Mouse (Mus musculus) lung, embryonic 14.5 days (tissue): ENCODE results near the gene Scimp. TPM values are rescaled to one million over a fixed set of nuclear protein-coding genes. Genes with fewer than 3 reads are reported as not detected.

Experiments used
- ATAC-seq: fragments of 200-750 bp; cut with Nextera tagmentation; 2 replicates; pipeline ENCODE4 v1.8.0; 2017; ENCODE audit warnings: mild to moderate bottlenecking, moderate TSS enrichment, moderate library complexity; ENCODE audit not compliant: insufficient read depth
- DNase-seq: peaks from one replicate; pipeline ENCODE4 v3.0.0-alpha.2; 2015
- H3K27ac ChIP-seq: fragments of 300-500 bp; sonication (generic); 2 replicates; pipeline ENCODE4 v1.5.1; 2014; ENCODE audit warnings: low read depth, mild to moderate bottlenecking, moderate library complexity
- H3K27me3 ChIP-seq: fragments of 300-500 bp; sonication (generic); 2 replicates; pipeline ENCODE4 v1.6.1; 2014; ENCODE audit warnings: low read length, control low read depth; ENCODE audit not compliant: insufficient read depth
- H3K36me3 ChIP-seq: fragments of 300-500 bp; sonication (generic); 2 replicates; pipeline ENCODE4 v1.6.1; 2014; ENCODE audit warnings: control low read depth; ENCODE audit not compliant: insufficient read depth
- H3K4me1 ChIP-seq: fragments of 300-500 bp; sonication (generic); 2 replicates; pipeline ENCODE4 v1.6.1; 2014; ENCODE audit warnings: antibody characterized with exemption, control low read depth; ENCODE audit not compliant: insufficient read depth
- H3K4me2 ChIP-seq: fragments of 300-500 bp; sonication (generic); 2 replicates; pipeline ENCODE4 v1.6.1; 2014; ENCODE audit warnings: mild to moderate bottlenecking
- H3K4me3 ChIP-seq: fragments of 300-500 bp; sonication (generic); 2 replicates; pipeline ENCODE4 v1.5.1; 2014; ENCODE audit warnings: low read depth, low read length
- H3K9ac ChIP-seq: fragments of 300-500 bp; sonication (generic); 2 replicates; pipeline ENCODE4 v1.6.1; 2014
- H3K9me3 ChIP-seq: fragments of 300-500 bp; sonication (generic); 2 replicates; pipeline ENCODE4 v1.6.1; 2016; ENCODE audit warnings: low read depth, low read length, control low read depth
- CTCF ChIP-seq: IDR thresholded peaks from 2 replicates; pipeline ENCODE4 v1.5.1; 2016; ENCODE audit warnings: antibody characterized with exemption, low read depth
- WGBS: fragments of 180-500 bp; shearing (Covaris S2); extraction: QIAGEN DNeasy Blood & Tissue Kit; methylation state at CpG from one replicate; pipeline ENCODE4 v1.1.7; 2014; 5-methylcytosine and 5-hydroxymethylcytosine counted together
- polyA plus RNA-seq: library from polyadenylated mRNA; unstranded; fragments of >200 nt; fragmentation: Nextera tagmentation; extraction: Ambion mirVana; gene quantifications from 2 replicates; pipeline ENCODE4 v1.2.1, GENCODE M21; 2014

The Scimp gene
- polyA plus RNA-seq, 1 experiment from 2014 or later = not detected

DNA sequence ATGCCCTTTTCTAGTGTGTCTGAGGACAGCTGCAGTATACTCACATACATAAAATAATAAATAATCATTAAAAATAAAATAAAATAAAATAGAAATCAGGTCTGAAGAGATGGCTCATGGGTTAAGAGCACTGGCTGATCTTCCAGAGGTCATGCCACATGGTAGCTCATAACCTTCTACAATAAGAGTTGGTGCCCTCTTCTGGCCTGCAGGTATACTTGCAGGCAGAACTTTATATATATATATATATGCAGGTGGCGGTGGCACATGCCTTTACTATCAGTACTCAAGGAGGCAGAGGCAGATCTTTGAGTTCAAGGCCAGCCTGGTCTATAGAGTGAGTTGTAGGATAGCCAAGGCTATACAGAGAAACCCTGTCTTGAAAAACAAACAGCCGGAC, 13.8 kb upstream of the Scimp start:
- Histone ChIP-seq H3K27ac (no peak overlapping the region), H3K9ac (no peak overlapping the region), H3K4me2 (no peak overlapping the region), H3K36me3 (no peaks in the 10 kb centered on the region), H3K9me3 (no peaks in the 10 kb centered on the region), H3K27me3 (no peaks in the 10 kb centered on the region), H3K4me3 (no peak overlapping the region), H3K4me1 (no peaks in the 10 kb centered on the region)
- no peak for DNase-seq
- TF ChIP-seq CTCF = 0 out of 2 replicates have a peak, but pooled peaks have one; percentile 4
- 85% methylated on average over 2 of the region's 2 CpGs for WGBS
- no peak for ATAC-seq

DNA sequence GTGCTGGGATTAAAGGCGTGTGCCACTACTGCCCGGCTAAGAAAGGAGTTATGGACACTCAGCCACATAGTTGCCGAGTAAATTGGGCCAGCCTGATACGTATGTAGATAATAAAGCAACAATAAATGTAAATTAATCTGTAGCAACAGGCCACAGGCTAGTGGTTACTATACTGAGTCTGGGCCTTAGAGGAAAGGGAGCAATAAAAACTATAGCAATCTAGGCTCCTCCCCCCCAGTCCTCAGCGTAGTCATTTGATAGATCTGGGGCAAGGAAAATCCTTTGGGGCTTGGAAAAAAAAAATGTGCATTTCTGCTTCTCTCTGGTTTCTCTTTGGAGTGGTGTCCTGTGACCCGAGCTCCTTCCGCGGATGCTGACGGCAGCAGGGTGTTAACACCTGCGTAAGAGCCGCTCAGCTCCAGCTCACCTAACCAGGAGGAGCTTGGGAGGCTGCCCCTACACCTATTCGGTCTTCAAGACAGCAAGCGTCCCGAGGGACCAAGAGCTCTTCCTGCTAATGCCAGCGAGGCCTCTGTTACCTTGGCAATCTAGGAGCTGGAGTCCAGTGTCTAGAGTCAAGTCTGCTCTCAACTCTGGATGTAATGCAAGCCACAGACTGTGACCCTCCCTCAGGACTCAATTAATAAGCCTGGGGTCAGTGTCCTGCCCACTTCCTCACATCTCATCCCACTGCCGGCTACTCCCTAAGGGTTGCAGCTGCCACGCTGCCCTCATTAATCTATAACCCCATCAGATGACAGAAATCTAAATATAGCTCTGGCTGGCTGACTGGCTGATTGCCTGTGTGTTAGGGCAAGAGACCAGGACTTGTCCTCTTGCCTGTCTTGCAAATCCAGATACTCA, 9.6 kb upstream of the Scimp start:
- H3K4me2 ChIP-seq = no peak overlapping the region
- H3K27me3 ChIP-seq = no peaks in the 10 kb centered on the region
- ATAC-seq (no peak), DNase-seq (no peak)
- H3K9me3 ChIP-seq = no peaks in the 10 kb centered on the region
- no peak overlapping the region for H3K9ac ChIP-seq
- H3K36me3 ChIP-seq = no peaks in the 10 kb centered on the region
- no peak for TF ChIP-seq CTCF
- H3K27ac ChIP-seq = no peak overlapping the region
- WGBS = 32% methylated on average over 17 of the region's 17 CpGs
- H3K4me3 ChIP-seq = no peak overlapping the region
- no peaks in the 10 kb centered on the region for H3K4me1 ChIP-seq

DNA sequence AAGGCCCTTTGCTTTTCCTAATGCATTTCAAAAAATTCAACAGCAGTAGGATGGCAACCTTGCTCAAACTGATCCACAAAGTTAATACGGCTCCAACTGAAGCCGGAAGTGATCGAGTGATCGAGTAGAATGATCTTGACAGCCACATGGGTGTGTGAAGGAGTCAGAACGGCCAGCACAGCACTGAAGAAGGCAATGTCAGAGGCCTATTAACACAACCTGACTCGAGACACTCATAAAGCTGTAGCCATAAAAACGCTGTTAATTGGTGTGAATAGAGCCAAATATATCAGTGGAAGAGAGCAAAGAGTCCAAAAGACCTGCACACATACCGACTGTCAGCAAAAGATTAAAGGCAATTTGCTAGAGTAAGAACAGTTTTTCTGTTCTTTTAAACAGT, 7.7 kb upstream of the Scimp start:
- TF ChIP-seq CTCF = no peak
- Histone ChIP-seq H3K9me3 (no peaks in the 10 kb centered on the region), H3K27me3 (no peaks in the 10 kb centered on the region), H3K4me1 (no peaks in the 10 kb centered on the region), H3K4me3 (no peak overlapping the region), H3K4me2 (no peak overlapping the region), H3K27ac (no peak overlapping the region), H3K36me3 (no peaks in the 10 kb centered on the region), H3K9ac (no peak overlapping the region)
- no peak for ATAC-seq
- no peak for DNase-seq
- WGBS = 76% methylated on average over 8 of the region's 8 CpGs

DNA sequence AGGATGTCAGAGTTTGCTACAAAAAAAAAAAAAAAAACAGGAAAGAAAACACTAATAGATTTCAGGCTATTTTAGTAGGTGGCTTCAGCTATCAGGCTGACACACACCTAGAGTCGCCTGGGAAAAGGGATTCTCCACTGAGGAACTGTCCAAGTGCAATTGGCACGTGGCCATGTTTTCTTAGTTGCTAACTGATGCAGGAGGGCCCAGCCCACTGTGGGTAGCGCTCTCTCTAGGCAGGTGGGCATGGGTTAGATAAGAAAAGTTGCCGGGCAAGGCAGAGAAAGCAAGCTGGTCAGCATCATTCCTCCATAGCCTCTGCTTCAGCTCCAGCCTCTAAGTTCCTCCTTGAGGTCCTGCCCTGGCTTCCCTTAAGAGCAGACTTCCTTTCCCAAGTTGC, 4.4 kb upstream of the Scimp start:
- ATAC-seq (no peak), DNase-seq (no peak)
- no peak for TF ChIP-seq CTCF
- Histone ChIP-seq H3K4me2 (no peak overlapping the region), H3K9me3 (no peaks in the 10 kb centered on the region), H3K27me3 (no peaks in the 10 kb centered on the region), H3K9ac (no peak overlapping the region), H3K4me3 (no peak overlapping the region), H3K4me1 (no peaks in the 10 kb centered on the region), H3K27ac (no peak overlapping the region), H3K36me3 (no peaks in the 10 kb centered on the region)
- 60% methylated on average over 4 of the region's 4 CpGs for WGBS

DNA sequence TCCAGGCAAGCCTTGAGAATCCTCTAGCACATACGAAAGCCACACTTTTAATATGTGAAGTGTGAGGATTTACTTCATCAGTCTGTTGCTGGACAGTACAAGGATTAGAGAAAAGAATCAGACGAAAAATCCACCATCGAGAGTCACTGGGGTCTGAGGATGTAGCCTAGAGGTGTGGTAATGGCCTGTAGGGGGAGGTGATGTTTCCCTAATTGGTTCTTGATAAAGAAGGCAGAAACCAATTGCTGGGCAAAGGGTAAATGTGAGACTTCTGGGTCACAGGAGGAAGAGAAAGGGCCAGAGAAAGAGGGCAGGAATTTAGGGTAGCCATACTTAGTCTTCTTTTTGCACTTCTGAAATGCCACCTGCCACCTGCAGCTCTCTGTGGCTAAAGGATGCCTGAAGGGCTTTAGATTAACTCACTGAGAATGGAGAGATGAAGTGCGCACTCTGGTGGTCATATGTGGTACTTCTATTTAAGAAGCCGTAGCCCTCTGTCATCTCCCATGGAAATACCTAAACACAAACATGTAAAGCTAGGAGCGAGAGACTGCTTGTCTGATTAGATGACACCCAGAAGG, 3.2 kb upstream of the Scimp start:
- ATAC-seq (0 out of 2 replicates have a peak, but pooled peaks have one; percentile 31), DNase-seq (peak; percentile 86)
- H3K27me3 ChIP-seq = no peaks in the 10 kb centered on the region
- no peaks in the 10 kb centered on the region for H3K4me1 ChIP-seq
- no peak overlapping the region for H3K9ac ChIP-seq
- 24% methylated on average over 6 of the region's 6 CpGs for WGBS
- H3K27ac ChIP-seq = no peak overlapping the region
- no peak overlapping the region for H3K4me3 ChIP-seq
- H3K36me3 ChIP-seq = no peaks in the 10 kb centered on the region
- peak; percentile 84 for TF ChIP-seq CTCF
- H3K9me3 ChIP-seq = no peaks in the 10 kb centered on the region
- no peak overlapping the region for H3K4me2 ChIP-seq

DNA sequence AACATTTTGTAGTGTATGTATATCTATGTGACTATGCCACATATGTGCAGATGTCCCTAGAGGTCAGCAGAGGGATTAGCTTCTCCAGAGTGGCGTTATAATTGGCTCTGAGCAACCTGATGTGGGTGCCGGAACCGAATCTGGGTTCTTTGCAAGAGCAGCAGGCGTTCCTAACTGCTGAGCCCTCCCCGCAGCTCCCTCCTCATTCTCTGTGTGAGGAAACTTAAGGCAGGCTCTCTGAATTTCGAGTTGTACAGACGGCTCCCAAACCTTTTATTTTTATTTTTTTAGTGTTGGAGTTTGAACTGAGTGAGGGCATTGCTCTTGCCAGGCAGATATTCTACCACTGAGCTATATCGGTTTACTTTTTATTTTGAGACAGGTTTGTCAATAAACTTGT, 2.7 kb upstream of the Scimp start:
- Histone ChIP-seq H3K9me3 (no peaks in the 10 kb centered on the region), H3K9ac (no peak overlapping the region), H3K4me3 (no peak overlapping the region), H3K4me2 (no peak overlapping the region), H3K27me3 (no peaks in the 10 kb centered on the region), H3K4me1 (no peaks in the 10 kb centered on the region), H3K27ac (no peak overlapping the region), H3K36me3 (no peaks in the 10 kb centered on the region)
- no peak for DNase-seq
- no peak for TF ChIP-seq CTCF
- ATAC-seq = no peak
- WGBS = 79% methylated on average over 8 of the region's 8 CpGs

DNA sequence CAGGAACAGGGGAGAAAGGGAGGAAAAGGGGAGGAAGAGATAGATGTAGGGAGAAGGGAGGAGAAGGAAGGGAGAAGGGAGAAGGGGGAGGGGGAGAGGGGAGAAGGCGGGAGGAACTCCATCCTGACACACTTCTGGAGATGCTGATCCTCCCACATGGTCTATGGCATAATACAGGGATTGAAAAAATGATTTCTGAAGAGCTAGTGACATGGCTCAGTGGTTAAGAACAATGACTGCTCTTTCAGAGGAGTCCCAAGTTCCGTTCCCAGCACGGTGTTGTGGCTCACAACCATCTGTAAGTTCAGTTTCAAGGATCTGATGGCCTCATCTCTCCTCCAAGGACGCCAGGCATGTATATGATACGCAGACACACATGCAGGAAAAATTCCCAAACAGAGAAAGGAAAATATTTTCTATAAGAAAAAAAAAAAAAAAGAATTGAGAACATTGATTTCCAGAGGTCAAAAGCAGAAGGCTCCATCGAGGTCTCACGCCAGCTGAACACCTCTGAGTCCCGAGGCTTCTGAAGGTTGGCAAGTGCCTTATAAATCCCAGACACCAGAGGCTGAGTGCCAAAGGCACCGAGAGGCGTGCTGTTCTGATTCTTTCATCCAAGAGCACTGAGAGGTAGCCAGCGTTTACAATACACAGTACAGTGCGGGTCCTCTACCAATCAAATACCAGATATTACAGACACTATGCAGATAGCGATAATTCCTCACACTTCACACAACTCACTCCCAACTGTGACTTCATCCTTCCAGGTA, 730 bp downstream of the Scimp start:
- Histone ChIP-seq H3K4me1 (no peaks in the 10 kb centered on the region), H3K9me3 (no peaks in the 10 kb centered on the region), H3K4me3 (no peak overlapping the region), H3K4me2 (no peak overlapping the region), H3K27me3 (no peaks in the 10 kb centered on the region), H3K9ac (no peak overlapping the region), H3K36me3 (no peaks in the 10 kb centered on the region), H3K27ac (no peak overlapping the region)
- DNase-seq (no peak), ATAC-seq (no peak)
- 60% methylated on average over 13 of the region's 13 CpGs for WGBS
- no peak for TF ChIP-seq CTCF
